Mouse (Mus musculus): Measurements from ENCODE around the gene Tmem98.

Tmem98 gene

DNA sequence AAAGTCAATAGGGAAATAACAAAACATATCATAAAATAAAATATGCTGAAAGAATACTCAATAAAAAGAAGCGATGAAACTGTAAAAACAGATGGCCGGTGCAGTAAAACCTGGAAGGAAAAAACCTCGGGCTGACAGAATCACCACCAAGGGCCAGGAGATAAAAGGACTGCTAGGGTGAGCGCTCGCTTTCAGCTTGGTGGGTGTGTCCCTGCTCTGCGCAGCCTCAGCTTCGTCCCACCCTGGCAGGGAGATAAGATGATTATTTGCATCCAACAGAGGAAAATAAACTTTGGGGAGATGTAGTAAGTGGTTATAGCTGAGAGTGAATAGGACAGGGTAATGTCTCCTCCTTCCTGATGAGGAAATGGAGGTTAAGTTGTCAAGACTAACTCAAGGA is 44.9 kb downstream of the Tmem98 start:
- no peak for DNase-seq (ENCODE audit: low read depth)

DNA sequence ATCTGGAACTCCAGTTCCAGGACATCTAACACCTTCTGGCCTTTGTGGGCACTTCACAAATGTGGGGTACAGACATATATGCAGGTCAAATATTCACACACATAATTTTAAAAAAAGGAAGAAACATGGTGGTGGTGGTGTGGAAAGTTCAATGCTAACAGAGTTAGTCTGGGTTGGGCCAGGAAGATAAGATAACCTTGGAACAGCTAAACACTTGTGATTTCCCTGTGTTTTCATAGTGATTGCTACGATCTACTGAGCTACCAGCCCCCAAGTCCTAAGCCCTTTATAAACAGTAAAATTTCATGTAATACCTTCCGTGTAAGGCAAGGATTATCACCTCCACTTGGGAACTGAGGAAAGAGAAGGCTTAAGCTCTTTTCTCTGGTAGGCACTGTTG is 46.9 kb downstream of the Tmem98 start:
- no peak for DNase-seq (ENCODE audit: low read depth)

GRCm38 (mm10) chr11:80858065-80858464 is 48.1 kb downstream of the Tmem98 start, which contains the start of gene Spaca3:
Gene Spaca3 (plus strand): TSS chr11:80858365.
- no peak for DNase-seq (ENCODE audit: low read depth)

DNA sequence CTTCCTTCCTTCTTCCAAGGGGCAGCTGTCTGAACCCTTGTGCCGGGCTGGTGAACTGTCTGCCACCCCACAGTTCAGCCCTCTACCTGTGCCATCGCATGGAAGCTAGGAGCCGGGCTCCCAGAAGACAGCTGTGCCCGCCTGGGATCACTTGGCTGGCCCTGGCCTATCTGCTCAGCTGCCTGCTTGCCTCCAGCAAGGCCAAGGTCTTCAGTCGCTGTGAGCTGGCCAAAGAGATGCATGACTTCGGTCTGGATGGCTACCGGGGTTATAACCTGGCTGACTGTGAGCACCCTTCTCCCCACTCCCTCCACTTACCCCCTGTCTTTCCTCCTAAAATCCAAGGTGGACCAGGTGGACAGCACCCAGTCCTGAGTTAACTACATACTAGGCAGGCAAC is 53.0 kb downstream of the Tmem98 start:
- DNase-seq (ENCODE audit: low read depth): no peak

DNA sequence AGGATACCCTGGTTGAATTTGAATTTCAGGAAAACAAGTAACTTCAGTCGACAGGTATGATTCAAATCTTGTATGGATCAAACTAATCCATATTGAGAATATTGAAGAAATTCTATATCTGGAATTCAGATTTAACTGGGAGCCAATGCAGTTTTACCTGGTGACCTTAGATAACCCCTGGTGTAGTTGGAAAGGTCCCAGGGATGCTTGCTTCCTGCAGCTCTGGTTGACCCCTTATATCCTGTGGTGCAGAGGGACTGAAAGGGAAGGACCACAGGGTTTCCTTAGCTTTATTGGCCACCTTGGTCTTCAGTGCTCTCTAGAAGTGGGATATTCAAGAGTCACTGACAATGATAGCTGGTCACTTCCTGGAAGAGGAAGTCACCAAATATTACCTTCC is 58.1 kb downstream of the Tmem98 start:
- no peak for DNase-seq (ENCODE audit: low read depth)

Data from 416B (cell line).